Mouse (Mus musculus) brain, embryonic 14.5 days (tissue): ENCODE results near the gene Tubgcp3.
"Not testable (repeated sequence)": the region's sequence is repeated elsewhere in the genome, so short reads cannot be mapped to it uniquely, and the experiment has no call there.

Source experiments
- CTCF ChIP-seq: fragments of 200-500 bp; IDR thresholded peaks from 2 replicates; pipeline ENCODE4 v1.5.1; 2012; ENCODE audit warnings: inconsistent platforms, mild to moderate bottlenecking, moderate library complexity, borderline replicate concordance; ENCODE audit not compliant: insufficient read depth, insufficient read length; ENCODE audit errors: extremely low read depth
- POLR2A ChIP-seq: fragments of 200-500 bp; IDR thresholded peaks from 2 replicates; pipeline ENCODE4 v1.6.1; 2012; ENCODE audit warnings: mild to moderate bottlenecking, inconsistent platforms, borderline replicate concordance; ENCODE audit not compliant: poor library complexity, insufficient read depth, insufficient read length, severe bottlenecking; ENCODE audit errors: extremely low read depth

DNA sequence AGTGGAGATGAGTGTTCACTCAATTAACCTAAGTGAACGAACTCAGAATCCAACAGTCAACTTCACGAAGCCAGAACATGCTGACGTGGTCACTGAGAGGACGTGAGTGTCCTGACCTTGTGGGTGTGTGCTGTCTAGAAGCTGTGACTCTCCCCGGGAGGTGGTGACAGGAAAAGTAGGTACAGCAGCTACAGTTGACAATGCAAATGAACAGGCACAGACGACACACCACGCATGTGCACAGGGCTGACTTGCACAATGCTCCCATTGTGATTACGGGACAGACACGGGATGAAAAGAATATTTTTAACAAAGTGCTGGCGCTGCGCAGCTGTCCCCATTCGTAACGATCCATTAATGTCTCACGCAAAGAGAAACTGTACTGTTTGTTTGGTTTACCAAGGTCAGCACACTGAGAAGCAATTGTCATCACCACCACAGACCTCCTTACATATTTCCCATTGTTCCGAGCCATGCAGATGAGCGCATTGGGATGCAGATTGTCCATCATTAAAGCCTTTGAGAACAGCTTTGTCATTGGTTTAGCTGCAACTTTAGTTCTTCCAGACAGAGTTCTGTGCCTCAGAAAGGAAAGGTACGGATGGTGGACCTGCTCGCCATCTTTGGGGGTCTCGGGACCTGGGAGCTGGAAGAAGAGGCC, 92.6 kb downstream of the Tubgcp3 start:
- TF ChIP-seq POLR2A, CTCF: not testable (repeated sequence)
